Mouse (Mus musculus): ENCODE results near the gene Gm28043.
A peak's percentile ranks its signal among the peaks of the same experiment; 100 is the strongest.
"Not testable (repeated sequence)": the region's sequence is repeated elsewhere in the genome, so short reads cannot be mapped to it uniquely, and the experiment has no call there.

The Gm28043 gene

GRCm38 (mm10) chr17:29713734-29714133 is 99.1 kb downstream of the Gm28043 start:
- not testable (repeated sequence) for DNase-seq

- peak; percentile 96 for DNase-seq
These were observed 102.2 kb downstream of the Gm28043 start, which contains the start of gene Ccdc167 for GRCm38 (mm10) chr17:29716732-29717445. Ccdc167 (minus strand) TSS chr17:29717044.

GRCm38 (mm10) chr17:29718660-29719059 is 104.0 kb downstream of the Gm28043 start:
- no peak for DNase-seq

GRCm38 (mm10) chr17:29719628-29720575 is 105.2 kb downstream of the Gm28043 start:
- DNase-seq = peak; percentile 89

- peak; percentile 62 for DNase-seq
These were observed 106.2 kb downstream of the Gm28043 start for GRCm38 (mm10) chr17:29720755-29721365.

GRCm38 (mm10) chr17:29724610-29725009 is 109.9 kb downstream of the Gm28043 start:
- no peak for DNase-seq

GRCm38 (mm10) chr17:29725027-29725620 is 110.4 kb downstream of the Gm28043 start:
- DNase-seq = no peak

- DNase-seq = no peak
These were observed 113.4 kb downstream of the Gm28043 start for GRCm38 (mm10) chr17:29728082-29728481.

GRCm38 (mm10) chr17:29730510-29731265 is 116.0 kb downstream of the Gm28043 start:
- peak; percentile 81 for DNase-seq

- peak; percentile 44 for DNase-seq
These were observed 116.7 kb downstream of the Gm28043 start for GRCm38 (mm10) chr17:29731266-29731952.

- no peak for DNase-seq
These were observed 117.3 kb downstream of the Gm28043 start for GRCm38 (mm10) chr17:29731953-29732325.

- DNase-seq = peak; percentile 59
These were observed 117.8 kb downstream of the Gm28043 start for GRCm38 (mm10) chr17:29732522-29732921.

- DNase-seq = no peak
These were observed 121.9 kb downstream of the Gm28043 start for GRCm38 (mm10) chr17:29736448-29737014.

GRCm38 (mm10) chr17:29737849-29738804 is 123.5 kb downstream of the Gm28043 start:
- DNase-seq = no peak

- no peak for DNase-seq
These were observed 132.8 kb downstream of the Gm28043 start for GRCm38 (mm10) chr17:29747466-29747865.
